Comparison of ENCODE assay signal across 9 mouse cellular contexts in genomic region chr1:133314364-133314763, GRCm38 (mm10). TPM values are rescaled to one million over a fixed set of nuclear protein-coding genes. Genes with fewer than 3 reads are reported as not detected.
A peak's percentile ranks its signal among the peaks of the same experiment; 100 is the strongest.
DNase-seq lines count a peak whose midpoint lies in the region; ATAC-seq and TF ChIP-seq lines count a peak whose summit lies in the region.
"Had no signal": no experiment of that assay in that cellular context is flagged by ENCODE, and none has a peak within 500 bp of the region (broad histone marks: within the 10 kb centered on the region; RNA-seq: fewer than 3 reads in every experiment).

No protein-coding gene starts in this region.

- WGBS in intestine, embryonic 14.5 days: 28% methylated on average over 8 of the region's 8 CpGs
- 31% methylated on average over 8 of the region's 8 CpGs for WGBS in intestine, embryonic 15.5 days

- H3K4me3 ChIP-seq in intestine, embryonic 14.5 days (ENCODE audit: low read depth, low read length): no peak overlapping the region
- H3K4me3 ChIP-seq in intestine, embryonic 15.5 days (replicated peaks): no peak overlapping the region
- H3K4me3 ChIP-seq in ES-E14 (ENCODE audit: insufficient read depth in 1 of 2, low read depth in 1 of 2, low read length in 2 of 2, poor library complexity in 1 of 2, severe bottlenecking in 1 of 2): no peak overlapping the region
- H3K4me3 ChIP-seq: midbrain, embryonic 12.5 days had no signal

- ATAC-seq in intestine, embryonic 14.5 days (replicated peaks; ENCODE audit: low FRiP score, low TSS enrichment, low read depth): no peak
- ATAC-seq in intestine, embryonic 15.5 days: no peak
- peak; percentile 43; the same call in 1 of the 2 replicates for ATAC-seq in neutrophil, adult 5-6 weeks (ENCODE audit: extremely low read depth, insufficient number of reproducible peaks, low FRiP score, poor library complexity, severe bottlenecking)
- no peak for ATAC-seq in megakaryocyte-erythroid progenitor cell, adult 5-6 weeks (replicated peaks; ENCODE audit: low FRiP score, low TSS enrichment, poor library complexity, severe bottlenecking)

- H3K9me3 ChIP-seq in intestine, embryonic 14.5 days (ENCODE audit: control insufficient read depth, low read length): no peaks in the 10 kb centered on the region
- H3K9me3 ChIP-seq in intestine, embryonic 15.5 days: no peaks in the 10 kb centered on the region
- no peaks in the 10 kb centered on the region for H3K9me3 ChIP-seq in ES-E14 (ENCODE audit: control insufficient read depth, insufficient read depth, low read depth, low read length)

- in situ Hi-C loops in ES-E14 (cut with MboI; ENCODE audit: low sequenced_read_pairs in 2 of 2, unreplicated experiment in 2 of 2): no loop called here

- H3K27me3 ChIP-seq in intestine, embryonic 14.5 days (replicated peaks; ENCODE audit: control insufficient read depth, insufficient read depth, low read length): no peaks in the 10 kb centered on the region
- no peaks in the 10 kb centered on the region for H3K27me3 ChIP-seq in intestine, embryonic 15.5 days (replicated peaks)
- H3K27me3 ChIP-seq: midbrain, embryonic 12.5 days had no signal

- H3K36me3 ChIP-seq in intestine, embryonic 14.5 days (ENCODE audit: control insufficient read depth, insufficient read depth, low read length): no peaks in the 10 kb centered on the region
- H3K36me3 ChIP-seq in intestine, embryonic 15.5 days: no peaks in the 10 kb centered on the region
- no peaks in the 10 kb centered on the region for H3K36me3 ChIP-seq in ES-E14 (ENCODE audit: control insufficient read depth, insufficient read depth, low read length, poor library complexity, severe bottlenecking)
- H3K36me3 ChIP-seq: midbrain, embryonic 12.5 days had no signal

- no peak overlapping the region for H3K9ac ChIP-seq in intestine, embryonic 14.5 days (ENCODE audit: low read length)
- no peak overlapping the region for H3K9ac ChIP-seq in intestine, embryonic 15.5 days
- no peak overlapping the region for H3K9ac ChIP-seq in ES-E14 (ENCODE audit: insufficient read depth, low read depth, low read length, poor library complexity, severe bottlenecking)
- H3K9ac ChIP-seq: midbrain, embryonic 12.5 days had no signal

- H3K4me1 ChIP-seq in intestine, embryonic 14.5 days (replicated peaks; ENCODE audit: control insufficient read depth, insufficient read depth, low read length): no peaks in the 10 kb centered on the region
- H3K4me1 ChIP-seq in intestine, embryonic 15.5 days (replicated peaks): no peaks in the 10 kb centered on the region; the same call in 1 of the 2 replicates
- peaks cover 0 to 18% of the 10 kb centered on the region in 2 experiments; a peak in 2 of 4 replicates for H3K4me1 ChIP-seq in ES-E14 (ENCODE audit: control insufficient read depth in 2 of 2, insufficient read depth in 2 of 2, low read length in 2 of 2, poor library complexity in 1 of 2)

- H3K4me2 ChIP-seq in intestine, embryonic 14.5 days (ENCODE audit: low read length): no peak overlapping the region
- no peak overlapping the region for H3K4me2 ChIP-seq in intestine, embryonic 15.5 days (replicated peaks)
- H3K4me2 ChIP-seq: midbrain, embryonic 12.5 days had no signal

- DNase-seq in intestine, embryonic 14.5 days (ENCODE audit: low spot score): peak; percentile 77
- DNase-seq in 416B (ENCODE audit: low read depth): peak; percentile 48
- DNase-seq in ES-E14 (ENCODE audit: low read depth, low spot score): peak; percentile 58
- peak; percentile 40 to 41 for DNase-seq in cerebellum, postnatal 36 days
- peak; percentile 61 to 88 for DNase-seq in kidney, postnatal 36 days

- no peak overlapping the region for H3K27ac ChIP-seq in intestine, embryonic 14.5 days (ENCODE audit: low read depth)
- H3K27ac ChIP-seq in intestine, embryonic 15.5 days: no peak overlapping the region
- H3K27ac ChIP-seq in ES-E14 (ENCODE audit: insufficient read depth, low read depth, low read length, poor library complexity, severe bottlenecking): no peak overlapping the region
- H3K27ac ChIP-seq: midbrain, embryonic 12.5 days had no signal

TF ChIP-seq in ES-E14, 5 proteins besides CTCF, POLR2A, EP300 and RAD21:
- TF ChIP-seq CHD2 (IDR thresholded peaks at IDR 0.05; ENCODE audit: low read depth, low read length): no peak
- no peak for TF ChIP-seq MAFK (IDR thresholded peaks at IDR 0.05; ENCODE audit: insufficient read depth, low read depth, low read length)
- peak; percentile 62; the same call in 1 of the 2 replicates for TF ChIP-seq ZC3H11A (IDR thresholded peaks at IDR 0.05; ENCODE audit: borderline replicate concordance, low read depth, low read length)
- TF ChIP-seq HCFC1 (IDR thresholded peaks at IDR 0.05; ENCODE audit: borderline replicate concordance, insufficient read depth, low read length): no peak
- TF ChIP-seq ZNF384 (IDR thresholded peaks at IDR 0.05; ENCODE audit: low read depth, low read length): no peak

RNA-seq across cellular contexts. Expression of gene Golt1a, which starts 4.8 kb away (rescaled TPM):
- 5.0 and 12.8 TPM in 2 replicates for polyA plus RNA-seq in intestine, embryonic 14.5 days (2014; fragmentation: Nextera tagmentation; extraction: Ambion mirVana)
- 18.2 and 23.8 TPM in 2 replicates for polyA plus RNA-seq in intestine, embryonic 15.5 days (2015; fragmentation: Nextera tagmentation; extraction: Ambion mirVana)
- not detected in 2 replicates for total RNA-seq in ES-E14 (2012; rRNA removed)
- total RNA-seq in neutrophil, adult 5-6 weeks (2017): not detected in 2 replicates
- not detected in 2 replicates for total RNA-seq in megakaryocyte-erythroid progenitor cell, adult 5-6 weeks (2014; fragmentation: Nextera tagmentation)
- not detected in 2 replicates for total RNA-seq in megakaryocyte-erythroid progenitor cell, adult 5-6 weeks (2017)
- polyA plus RNA-seq: midbrain, embryonic 12.5 days had no signal

RNA-seq across cellular contexts. Expression of gene Kiss1, which starts 7.3 kb away (rescaled TPM):
- not detected in 2 replicates for polyA plus RNA-seq in intestine, embryonic 14.5 days (2014; fragmentation: Nextera tagmentation; extraction: Ambion mirVana)
- polyA plus RNA-seq in intestine, embryonic 15.5 days (2015; fragmentation: Nextera tagmentation; extraction: Ambion mirVana): not detected in 2 replicates
- 0.79 TPM in 1 of 2 replicates, not detected in the other for total RNA-seq in ES-E14 (2012; rRNA removed)
- not detected in 2 replicates for total RNA-seq in neutrophil, adult 5-6 weeks (2017)
- not detected in 2 replicates for total RNA-seq in megakaryocyte-erythroid progenitor cell, adult 5-6 weeks (2014; fragmentation: Nextera tagmentation)
- total RNA-seq in megakaryocyte-erythroid progenitor cell, adult 5-6 weeks (2017): not detected in 2 replicates
- polyA plus RNA-seq: midbrain, embryonic 12.5 days had no signal

RNA-seq across cellular contexts. Expression of gene Ren1, which starts 35.9 kb away (rescaled TPM):
- polyA plus RNA-seq in intestine, embryonic 14.5 days (2014; fragmentation: Nextera tagmentation; extraction: Ambion mirVana): 0.51 and 1.4 TPM in 2 replicates
- polyA plus RNA-seq in intestine, embryonic 15.5 days (2015; fragmentation: Nextera tagmentation; extraction: Ambion mirVana): 2.7 and 8.5 TPM in 2 replicates
- 0.67 and 0.69 TPM in 2 replicates for total RNA-seq in ES-E14 (2012; rRNA removed)
- total RNA-seq in neutrophil, adult 5-6 weeks (2017): not detected in 2 replicates
- total RNA-seq in megakaryocyte-erythroid progenitor cell, adult 5-6 weeks (2014; fragmentation: Nextera tagmentation): not detected in 2 replicates
- total RNA-seq in megakaryocyte-erythroid progenitor cell, adult 5-6 weeks (2017): not detected in 2 replicates
- polyA plus RNA-seq: midbrain, embryonic 12.5 days had no signal

RNA-seq across cellular contexts. Expression of gene Etnk2, which starts 49.0 kb away (rescaled TPM):
- 3.7 and 4.6 TPM in 2 replicates for polyA plus RNA-seq in intestine, embryonic 14.5 days (2014; fragmentation: Nextera tagmentation; extraction: Ambion mirVana)
- 3.3 and 3.5 TPM in 2 replicates for polyA plus RNA-seq in intestine, embryonic 15.5 days (2015; fragmentation: Nextera tagmentation; extraction: Ambion mirVana)
- total RNA-seq in ES-E14 (2012; rRNA removed): 4.8 and 7.4 TPM in 2 replicates
- total RNA-seq in neutrophil, adult 5-6 weeks (2017): not detected in 2 replicates
- not detected in 2 replicates for total RNA-seq in megakaryocyte-erythroid progenitor cell, adult 5-6 weeks (2014; fragmentation: Nextera tagmentation)
- not detected in 2 replicates for total RNA-seq in megakaryocyte-erythroid progenitor cell, adult 5-6 weeks (2017)
